Mouse (Mus musculus): ENCODE data around the gene Ttll10. TPM values are rescaled to one million over a fixed set of nuclear protein-coding genes. Genes with fewer than 3 reads are reported as not detected.

Gene Ttll10
- polyA plus RNA-seq, 1 experiment from 2014 or later = 1.1 TPM

MicroRNAs within 50 kb of the gene (microRNA counts, 519-probe panel; counts per million panel counts)
- microRNA mmu-miR-200a = 2,992 counts per million, percentile 50 among the panel's probes with 10 or more counts
- 3,578 counts per million, percentile 66 among the panel's probes with 10 or more counts for microRNA mmu-miR-200b
- 4,038 counts per million, percentile 77 among the panel's probes with 10 or more counts for microRNA mmu-miR-429

Small RNA genes within 50 kb of the gene (microRNA-seq; reads per million reads assigned to microRNA genes)
- gene Mir200a = 198 reads per million, percentile 61 among the genes with 10 or more reads in this experiment
- 1,121 reads per million, percentile 76 among the genes with 10 or more reads in this experiment for gene Mir200b
- 4,266 reads per million, percentile 89 among the genes with 10 or more reads in this experiment for gene Mir429

Other genes with a start within 250 kb of the Ttll10 start
- 211 and 231 TPM in 2 replicates for gene Ccnl2, start 246.9 kb downstream of the Ttll10 start, polyA plus RNA-seq (2015; fragmentation: Nextera tagmentation; extraction: Ambion mirVana)
- 140 and 144 TPM in 2 replicates for gene Aurkaip1, start 228.1 kb downstream of the Ttll10 start, polyA plus RNA-seq (2015; fragmentation: Nextera tagmentation; extraction: Ambion mirVana)
- 76.6 and 92.7 TPM in 2 replicates for gene Mxra8, start 219.7 kb downstream of the Ttll10 start, polyA plus RNA-seq (2015; fragmentation: Nextera tagmentation; extraction: Ambion mirVana)
- gene Dvl1, start 212.0 kb downstream of the Ttll10 start, polyA plus RNA-seq (2015; fragmentation: Nextera tagmentation; extraction: Ambion mirVana) = 4.3 and 5.7 TPM in 2 replicates
- gene Tas1r3, start 196.1 kb downstream of the Ttll10 start, polyA plus RNA-seq (2015; fragmentation: Nextera tagmentation; extraction: Ambion mirVana) = 0.25 and 0.33 TPM in 2 replicates
- 13.6 and 13.8 TPM in 2 replicates for gene Cptp, start 190.0 kb downstream of the Ttll10 start, polyA plus RNA-seq (2015; fragmentation: Nextera tagmentation; extraction: Ambion mirVana)
- 71.2 and 74.8 TPM in 2 replicates for gene Ints11, start 189.9 kb downstream of the Ttll10 start, polyA plus RNA-seq (2015; fragmentation: Nextera tagmentation; extraction: Ambion mirVana)
- gene Pusl1, start 167.6 kb downstream of the Ttll10 start, polyA plus RNA-seq (2015; fragmentation: Nextera tagmentation; extraction: Ambion mirVana) = 51.8 and 55.9 TPM in 2 replicates
- gene Acap3, start 167.6 kb downstream of the Ttll10 start, polyA plus RNA-seq (2015; fragmentation: Nextera tagmentation; extraction: Ambion mirVana) = 18.2 and 19.4 TPM in 2 replicates
- 113 and 126 TPM in 2 replicates for gene Ube2j2, start 115.6 kb downstream of the Ttll10 start, polyA plus RNA-seq (2015; fragmentation: Nextera tagmentation; extraction: Ambion mirVana)
- gene C1qtnf12, start 97.1 kb downstream of the Ttll10 start, polyA plus RNA-seq (2015; fragmentation: Nextera tagmentation; extraction: Ambion mirVana) = 32.0 and 35.0 TPM in 2 replicates
- 16.8 and 17.3 TPM in 2 replicates for gene B3galt6, start 66.8 kb downstream of the Ttll10 start, polyA plus RNA-seq (2015; fragmentation: Nextera tagmentation; extraction: Ambion mirVana)
- gene Sdf4, start 66.5 kb downstream of the Ttll10 start, polyA plus RNA-seq (2015; fragmentation: Nextera tagmentation; extraction: Ambion mirVana) = 160 and 166 TPM in 2 replicates
- gene Tnfrsf4, start 45.6 kb downstream of the Ttll10 start, polyA plus RNA-seq (2015; fragmentation: Nextera tagmentation; extraction: Ambion mirVana) = 0.80 and 0.85 TPM in 2 replicates
- 2.8 and 2.9 TPM in 2 replicates for gene Tnfrsf18, start 33.2 kb downstream of the Ttll10 start, polyA plus RNA-seq (2015; fragmentation: Nextera tagmentation; extraction: Ambion mirVana)
- 45.2 and 48.7 TPM in 2 replicates for gene 9430015G10Rik, start 50.6 kb upstream of the Ttll10 start, polyA plus RNA-seq (2015; fragmentation: Nextera tagmentation; extraction: Ambion mirVana)
- 0.48 and 0.72 TPM in 2 replicates for gene Rnf223, start 71.1 kb upstream of the Ttll10 start, polyA plus RNA-seq (2015; fragmentation: Nextera tagmentation; extraction: Ambion mirVana)
- gene Agrn, start 138.1 kb upstream of the Ttll10 start, polyA plus RNA-seq (2015; fragmentation: Nextera tagmentation; extraction: Ambion mirVana) = 69.5 and 73.9 TPM in 2 replicates
- gene Isg15, start 141.4 kb upstream of the Ttll10 start, polyA plus RNA-seq (2015; fragmentation: Nextera tagmentation; extraction: Ambion mirVana) = 1.5 and 2.4 TPM in 2 replicates
- 2.0 and 2.3 TPM in 2 replicates for gene AW011738, start 143.9 kb upstream of the Ttll10 start, polyA plus RNA-seq (2015; fragmentation: Nextera tagmentation; extraction: Ambion mirVana)
- 0.59 and 0.66 TPM in 2 replicates for gene Perm1, start 156.5 kb upstream of the Ttll10 start, polyA plus RNA-seq (2015; fragmentation: Nextera tagmentation; extraction: Ambion mirVana)
- gene Plekhn1, start 175.4 kb upstream of the Ttll10 start, polyA plus RNA-seq (2015; fragmentation: Nextera tagmentation; extraction: Ambion mirVana) = 24.6 and 24.9 TPM in 2 replicates
- 68.8 and 71.5 TPM in 2 replicates for gene Noc2l, start 176.6 kb upstream of the Ttll10 start, polyA plus RNA-seq (2015; fragmentation: Nextera tagmentation; extraction: Ambion mirVana)
- gene Samd11, start 196.2 kb upstream of the Ttll10 start, polyA plus RNA-seq (2015; fragmentation: Nextera tagmentation; extraction: Ambion mirVana) = 0.42 and 0.47 TPM in 2 replicates

Measured in limb, embryonic 13.5 days (tissue).